Mouse (Mus musculus) ES-Bruce4 (cell line): ENCODE results near the gene Brpf3. TPM values are rescaled to one million over a fixed set of nuclear protein-coding genes. Genes with fewer than 3 reads are reported as not detected.

ENCODE experiments used
- H3K27ac ChIP-seq: 2 replicates; pipeline ENCODE4 v1.5.1; 2012; ENCODE audit warnings: low read length, inconsistent platforms; ENCODE audit not compliant: insufficient read depth
- H3K27me3 ChIP-seq: 2 replicates; pipeline ENCODE4 v1.6.1; 2012; ENCODE audit warnings: mild to moderate bottlenecking, low read length, inconsistent platforms; ENCODE audit not compliant: control insufficient read depth, poor library complexity, insufficient read depth, severe bottlenecking
- H3K36me3 ChIP-seq: 2 replicates; pipeline ENCODE4 v1.6.1; 2012; ENCODE audit warnings: inconsistent platforms, mild to moderate bottlenecking, low read length, moderate library complexity; ENCODE audit not compliant: control insufficient read depth, poor library complexity, insufficient read depth, severe bottlenecking
- H3K4me1 ChIP-seq: one replicate; pipeline ENCODE4 v1.8.1; 2011; ENCODE audit warnings: low read length; ENCODE audit not compliant: control insufficient read depth, insufficient read depth
- H3K4me3 ChIP-seq: 2 replicates; pipeline ENCODE4 v1.5.1; 2011; ENCODE audit warnings: low read depth, mild to moderate bottlenecking, low read length
- H3K9ac ChIP-seq: 2 replicates; pipeline ENCODE4 v1.6.1; 2012; ENCODE audit warnings: low read depth, mild to moderate bottlenecking, inconsistent platforms; ENCODE audit not compliant: poor library complexity, severe bottlenecking
- H3K9me3 ChIP-seq: replicated peaks from 2 replicates; pipeline ENCODE4 v1.6.1; 2012; ENCODE audit warnings: mild to moderate bottlenecking, low read length, inconsistent platforms; ENCODE audit not compliant: control insufficient read depth, poor library complexity, insufficient read depth, severe bottlenecking
- CTCF ChIP-seq: IDR thresholded peaks from one replicate; pipeline ENCODE4 v1.8.1; 2011; ENCODE audit warnings: low read depth, low read length
- EP300 ChIP-seq: IDR thresholded peaks from 2 replicates; pipeline ENCODE4 v1.6.1; 2011; ENCODE audit warnings: low read depth, low read length; ENCODE audit not compliant: insufficient read depth
- POLR2A ChIP-seq: IDR thresholded peaks from one replicate; pipeline ENCODE4 v1.8.1; 2011; ENCODE audit warnings: low read length; ENCODE audit not compliant: insufficient read depth
- polyA plus RNA-seq: library from polyadenylated mRNA; stranded (reverse); fragments of >200 nt; gene quantifications from 2 replicates; pipeline ENCODE4 v1.2.4, GENCODE M21; 2011; ENCODE audit warnings: low read depth; ENCODE audit not compliant: missing spikeins, insufficient read depth, insufficient read length

Brpf3 gene
- polyA plus RNA-seq, 1 experiment = 89.8 TPM

GRCm38 (mm10) chr17:28843665-28844064 lies 42.8 kb downstream of the Brpf3 start:
- Histone ChIP-seq H3K9ac (no peak overlapping the region), H3K27ac (no peak overlapping the region), H3K4me3 (no peak overlapping the region), H3K27me3 (no peaks in the 10 kb centered on the region), H3K9me3 (no peaks in the 10 kb centered on the region; the same call in 1 of the 2 replicates), H3K4me1 (no peaks in the 10 kb centered on the region), H3K36me3 (no peaks in the 10 kb centered on the region)
- no peak for TF ChIP-seq EP300
- no peak for TF ChIP-seq CTCF
- no peak for TF ChIP-seq POLR2A

GRCm38 (mm10) chr17:28846974-28847617 lies 46.2 kb downstream of the Brpf3 start:
- Histone ChIP-seq H3K4me3 (no peak overlapping the region), H3K4me1 (no peaks in the 10 kb centered on the region), H3K9ac (no peak overlapping the region), H3K27me3 (no peaks in the 10 kb centered on the region), H3K36me3 (no peaks in the 10 kb centered on the region), H3K27ac (no peak overlapping the region), H3K9me3 (no peaks in the 10 kb centered on the region)
- no peak for TF ChIP-seq EP300
- no peak for TF ChIP-seq POLR2A
- TF ChIP-seq CTCF = no peak

- H3K4me1 ChIP-seq = no peaks in the 10 kb centered on the region
- no peak overlapping the region for H3K27ac ChIP-seq
- no peak overlapping the region for H3K4me3 ChIP-seq
- no peaks in the 10 kb centered on the region for H3K27me3 ChIP-seq
- H3K9ac ChIP-seq = no peak overlapping the region
- H3K9me3 ChIP-seq = no peaks in the 10 kb centered on the region
- TF ChIP-seq POLR2A (no peak), EP300 (no peak)
- H3K36me3 ChIP-seq = no peaks in the 10 kb centered on the region
Observed at GRCm38 (mm10) chr17:28850511-28850910, 49.6 kb downstream of the Brpf3 start.

DNA sequence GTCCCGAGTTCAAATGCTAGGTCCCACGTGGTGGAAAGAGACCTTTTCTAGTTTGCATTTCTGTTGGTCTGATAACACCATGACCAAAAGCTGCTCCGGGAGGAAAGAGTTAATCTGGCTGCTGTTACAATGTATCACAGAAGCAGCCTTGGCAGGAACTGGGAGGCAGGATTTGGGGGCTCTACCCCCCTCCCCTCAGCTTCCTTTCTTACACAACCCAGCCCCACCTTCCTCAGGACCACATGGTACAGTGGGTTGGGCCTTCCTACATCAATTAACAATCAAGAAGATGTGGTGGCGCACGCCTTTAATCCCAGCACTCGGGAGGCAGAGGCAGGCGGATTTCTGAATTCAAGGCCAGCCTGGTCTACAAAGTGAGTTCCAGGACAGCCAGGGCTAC lies 53.5 kb downstream of the Brpf3 start:
- no peaks in the 10 kb centered on the region for H3K27me3 ChIP-seq
- TF ChIP-seq CTCF = no peak
- TF ChIP-seq POLR2A = no peak
- no peak for TF ChIP-seq EP300
- H3K9ac ChIP-seq = no peak overlapping the region
- H3K4me1 ChIP-seq = no peaks in the 10 kb centered on the region
- no peak overlapping the region for H3K27ac ChIP-seq
- no peak overlapping the region for H3K4me3 ChIP-seq
- H3K36me3 ChIP-seq = no peaks in the 10 kb centered on the region
- peaks cover 7% of the 10 kb centered on the region for H3K9me3 ChIP-seq

DNA sequence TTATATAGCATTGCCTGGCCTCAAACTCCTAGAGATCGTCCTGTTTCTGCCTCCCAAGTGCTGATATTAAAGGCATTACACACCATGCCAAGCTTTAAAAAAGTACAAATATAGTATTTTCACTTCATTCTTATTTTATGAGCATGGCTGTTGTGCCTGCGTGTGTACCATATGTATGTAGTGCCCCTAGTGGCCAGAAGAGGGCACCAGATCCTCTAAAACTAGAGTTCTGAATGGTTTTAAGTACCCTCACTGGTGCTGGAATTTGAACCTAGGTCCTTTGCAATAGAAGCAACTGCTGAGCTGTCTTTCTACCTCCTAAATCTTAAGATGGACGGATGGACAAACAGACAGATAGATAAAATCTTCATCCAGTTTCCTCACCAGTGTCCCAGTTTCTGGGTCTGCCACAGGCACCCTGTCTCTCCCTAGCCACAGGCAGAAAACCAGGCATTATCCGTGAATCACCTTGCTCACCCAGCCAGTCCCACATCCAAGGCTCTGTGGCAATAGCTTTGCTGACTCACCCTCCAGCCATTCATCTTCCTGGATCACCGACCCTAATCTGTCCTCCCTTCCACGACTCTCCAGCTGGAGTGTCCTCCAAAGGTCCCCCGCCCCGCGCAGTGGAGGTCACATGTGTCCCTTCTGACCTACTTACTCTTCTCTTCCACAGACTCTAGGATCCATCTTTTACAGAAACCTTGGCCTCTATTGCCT lies 54.4 kb downstream of the Brpf3 start:
- no peaks in the 10 kb centered on the region for H3K4me1 ChIP-seq
- H3K9me3 ChIP-seq = peaks cover 7% of the 10 kb centered on the region
- H3K27me3 ChIP-seq = no peaks in the 10 kb centered on the region
- TF ChIP-seq EP300 = no peak
- no peak for TF ChIP-seq POLR2A
- TF ChIP-seq CTCF = no peak
- no peaks in the 10 kb centered on the region for H3K36me3 ChIP-seq
- H3K9ac ChIP-seq = no peak overlapping the region
- H3K4me3 ChIP-seq = no peak overlapping the region
- no peak overlapping the region for H3K27ac ChIP-seq

GRCm38 (mm10) chr17:28856030-28856429 lies 55.1 kb downstream of the Brpf3 start:
- no peaks in the 10 kb centered on the region for H3K4me1 ChIP-seq
- H3K27me3 ChIP-seq = no peaks in the 10 kb centered on the region
- H3K4me3 ChIP-seq = no peak overlapping the region
- no peaks in the 10 kb centered on the region for H3K36me3 ChIP-seq
- peaks cover 7% of the 10 kb centered on the region for H3K9me3 ChIP-seq
- TF ChIP-seq POLR2A (no peak), CTCF (no peak), EP300 (no peak)
- no peak overlapping the region for H3K9ac ChIP-seq
- H3K27ac ChIP-seq = no peak overlapping the region
